Mouse (Mus musculus) heart, adult 2 months (tissue): Measurements from ENCODE around the gene Rnf207. TPM values are rescaled to one million over a fixed set of nuclear protein-coding genes. Genes with fewer than 3 reads are reported as not detected.

ENCODE experiments used
- DNase-seq, 2 experiments: peaks; one replicate each; pipeline ENCODE4 v3.0.0; 2021
- H3K27ac ChIP-seq: fragments of 200-600 bp; 2 replicates; pipeline ENCODE4 v1.8.1; 2022
- H3K27me3 ChIP-seq: fragments of 200-500 bp; 2 replicates; pipeline ENCODE4 v1.6.1; 2012; ENCODE audit warnings: mild to moderate bottlenecking, low read length, inconsistent platforms, mixed read lengths; ENCODE audit not compliant: control insufficient read depth, insufficient read depth
- H3K36me3 ChIP-seq: fragments of 200-500 bp; 2 replicates; pipeline ENCODE4 v1.6.1; 2012; ENCODE audit warnings: low read length, inconsistent platforms; ENCODE audit not compliant: control insufficient read depth, insufficient read depth
- H3K4me1 ChIP-seq: fragments of 200-500 bp; 2 replicates; pipeline ENCODE4 v1.6.1; 2011; ENCODE audit warnings: low read length; ENCODE audit not compliant: control insufficient read depth, insufficient read depth
- H3K4me3 ChIP-seq: fragments of 200-600 bp; 2 replicates; pipeline ENCODE4 v1.8.1; 2022
- H3K79me2 ChIP-seq: fragments of 200-500 bp; replicated peaks from 2 replicates; pipeline ENCODE4 v1.6.1; 2012; ENCODE audit warnings: mild to moderate bottlenecking, inconsistent platforms, low read length, moderate library complexity, mixed read lengths; ENCODE audit not compliant: control insufficient read depth, insufficient read depth
- H3K9ac ChIP-seq: fragments of 200-500 bp; 2 replicates; pipeline ENCODE4 v1.6.1; 2012; ENCODE audit warnings: low read depth, mild to moderate bottlenecking, control low read depth, inconsistent platforms, low read length, mixed read lengths
- CTCF ChIP-seq: fragments of 200-600 bp; IDR thresholded peaks from 2 replicates; pipeline ENCODE4 v1.8.1; 2022; ENCODE audit warnings: antibody characterized with exemption, mild to moderate bottlenecking, moderate library complexity
- EP300 ChIP-seq: fragments of 200-500 bp; IDR thresholded peaks from 2 replicates; pipeline ENCODE4 v1.6.1; 2011; ENCODE audit warnings: low read depth, low read length, control low read depth; ENCODE audit not compliant: insufficient read depth
- POLR2A ChIP-seq: fragments of 200-500 bp; IDR thresholded peaks from 2 replicates; pipeline ENCODE4 v1.6.1; 2011; ENCODE audit warnings: mild to moderate bottlenecking, low read depth, low read length, control low read depth; ENCODE audit not compliant: insufficient read depth
- WGBS: fragments of 180-500 bp; shearing (Covaris S2); methylation state at CpG from one replicate; pipeline ENCODE4 v1.1.7; 2018; 5-methylcytosine and 5-hydroxymethylcytosine counted together
- intact Hi-C: fragments of 180-260 bp; cut with DNase I; formaldehyde crosslinking; loops from one replicate; pipeline ENCODE4 v1.15.1; 2025
- polyA plus RNA-seq: library from polyadenylated mRNA; depleted of rRNA; stranded (reverse); fragments of >200 nt; gene quantifications from 2 replicates; pipeline ENCODE4 v1.2.3, GENCODE M21; 2012
- total RNA-seq, 2 experiments: library from RNA; stranded (reverse); gene quantifications; 2 replicates each; pipeline ENCODE4 v1.2.3; 2021

Gene Rnf207
- total and polyA plus RNA-seq, 3 experiments: 34.5 to 155 (median 47.7) TPM

- no peaks in the 10 kb centered on the region for H3K79me2 ChIP-seq
- peaks cover 13% of the 10 kb centered on the region; the same call in 1 of the 2 replicates for H3K27me3 ChIP-seq
- WGBS: 57% methylated on average over 18 of the region's 18 CpGs
- no peaks in the 10 kb centered on the region for H3K36me3 ChIP-seq
- intact Hi-C loops: no loop called here
- DNase-seq: no peak
- TF ChIP-seq POLR2A (no peak), EP300 (no peak), CTCF (no peak)
- no peak overlapping the region for H3K4me3 ChIP-seq
- H3K9ac ChIP-seq: no peak overlapping the region
- no peak overlapping the region for H3K27ac ChIP-seq
- H3K4me1 ChIP-seq: no peaks in the 10 kb centered on the region
These were observed 30.3 kb downstream of the Rnf207 start for GRCm38 (mm10) chr4:152288398-152288945.

GRCm38 (mm10) chr4:152287317-152288120, 31.3 kb downstream of the Rnf207 start:
- Histone ChIP-seq H3K79me2 (no peaks in the 10 kb centered on the region), H3K27me3 (peaks cover 17% of the 10 kb centered on the region), H3K9ac (no peak overlapping the region), H3K27ac (no peak overlapping the region), H3K4me1 (no peaks in the 10 kb centered on the region), H3K4me3 (no peak overlapping the region), H3K36me3 (no peaks in the 10 kb centered on the region)
- 28% methylated on average over 19 of the region's 19 CpGs for WGBS
- TF ChIP-seq EP300 (no peak), CTCF (no peak), POLR2A (no peak)
- intact Hi-C loops: no loop called here
- no peak for DNase-seq

- no peaks in the 10 kb centered on the region for H3K4me1 ChIP-seq
- no peaks in the 10 kb centered on the region for H3K79me2 ChIP-seq
- peaks cover 19% of the 10 kb centered on the region for H3K27me3 ChIP-seq
- no peak overlapping the region for H3K4me3 ChIP-seq
- intact Hi-C loops: no loop called here
- H3K27ac ChIP-seq: no peak overlapping the region
- 6% methylated on average over 26 of the region's 26 CpGs for WGBS
- DNase-seq: peak; percentile 57 to 76
- H3K36me3 ChIP-seq: no peaks in the 10 kb centered on the region
- no peak overlapping the region for H3K9ac ChIP-seq
- TF ChIP-seq EP300: no peak
- no peak for TF ChIP-seq CTCF
- TF ChIP-seq POLR2A: no peak
These were observed 31.9 kb downstream of the Rnf207 start for GRCm38 (mm10) chr4:152286887-152287286.

- no peak overlapping the region for H3K9ac ChIP-seq
- TF ChIP-seq EP300 (no peak), POLR2A (no peak), CTCF (no peak)
- H3K4me1 ChIP-seq: no peaks in the 10 kb centered on the region
- H3K27me3 ChIP-seq: peaks cover 19% of the 10 kb centered on the region
- intact Hi-C loops: no loop called here
- no peak overlapping the region for H3K27ac ChIP-seq
- no peaks in the 10 kb centered on the region for H3K79me2 ChIP-seq
- no peak for DNase-seq
- no peak overlapping the region for H3K4me3 ChIP-seq
- no peaks in the 10 kb centered on the region for H3K36me3 ChIP-seq
- 6% methylated on average over 30 of the region's 32 CpGs for WGBS
These were observed 32.6 kb downstream of the Rnf207 start for GRCm38 (mm10) chr4:152286183-152286582.

GRCm38 (mm10) chr4:152285505-152285904, 33.3 kb downstream of the Rnf207 start:
- peak; percentile 74 to 77 for DNase-seq
- H3K27me3 ChIP-seq: peaks cover 17% of the 10 kb centered on the region

More at GRCm38 (mm10) chr4:152285505-152285904, 33.3 kb downstream of the Rnf207 start:
- Histone ChIP-seq H3K4me3 (no peak overlapping the region), H3K9ac (no peak overlapping the region), H3K27ac (no peak overlapping the region), H3K79me2 (no peaks in the 10 kb centered on the region), H3K36me3 (no peaks in the 10 kb centered on the region), H3K4me1 (no peaks in the 10 kb centered on the region)
- TF ChIP-seq CTCF (peak; percentile 86), POLR2A (no peak), EP300 (0 out of 2 replicates have a peak, but pooled peaks have one; percentile 45)
- intact Hi-C loops: loop anchor here (1.0 kb wide), 2 partner anchors 71 to 112 kb away; no protein-coding TSS in a partner anchor
- WGBS: 4% methylated on average over 10 of the region's 10 CpGs
